Mouse (Mus musculus): Measurements from ENCODE around the gene Gca. TPM values are rescaled to one million over a fixed set of nuclear protein-coding genes. Genes with fewer than 3 reads are reported as not detected.
"Not testable (repeated sequence)": the region's sequence is repeated elsewhere in the genome, so short reads cannot be mapped to it uniquely, and the experiment has no call there.

Gca gene
- polyA plus RNA-seq, 1 experiment from 2014 or later, result 3.9 TPM

DNA sequence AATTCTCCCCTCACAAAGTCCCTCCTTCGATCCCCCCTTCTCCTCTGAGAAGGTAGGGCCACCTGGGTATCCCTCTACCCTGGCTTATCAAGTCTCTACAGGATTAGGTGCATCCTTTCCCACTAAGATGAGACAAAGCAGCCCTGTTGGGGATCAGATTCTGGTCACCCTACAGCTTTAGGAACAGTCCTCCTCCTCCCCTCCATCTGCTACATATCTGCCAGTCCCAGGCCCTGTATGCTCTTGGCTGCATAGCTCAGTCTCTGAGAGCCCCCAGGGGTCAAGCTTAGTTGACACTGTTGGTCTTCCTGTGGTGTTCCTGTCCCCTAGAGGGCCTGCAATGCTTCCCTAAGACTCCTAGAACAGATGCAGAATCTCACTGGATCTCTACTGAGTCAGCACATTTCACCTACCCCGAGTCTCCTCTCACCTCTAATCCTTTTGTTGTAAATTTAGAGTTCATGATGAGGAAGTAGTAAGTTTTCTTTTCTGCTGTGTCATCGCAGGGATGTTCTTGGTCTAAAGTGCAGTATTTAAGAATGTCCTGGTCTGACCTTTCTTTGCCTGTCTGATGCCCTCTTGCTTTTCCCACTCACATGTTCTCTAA lies 21.0 kb downstream of the Gca start:
- H3K4me3 ChIP-seq (ENCODE audit: low read depth, low read length), result no peak overlapping the region

DNA sequence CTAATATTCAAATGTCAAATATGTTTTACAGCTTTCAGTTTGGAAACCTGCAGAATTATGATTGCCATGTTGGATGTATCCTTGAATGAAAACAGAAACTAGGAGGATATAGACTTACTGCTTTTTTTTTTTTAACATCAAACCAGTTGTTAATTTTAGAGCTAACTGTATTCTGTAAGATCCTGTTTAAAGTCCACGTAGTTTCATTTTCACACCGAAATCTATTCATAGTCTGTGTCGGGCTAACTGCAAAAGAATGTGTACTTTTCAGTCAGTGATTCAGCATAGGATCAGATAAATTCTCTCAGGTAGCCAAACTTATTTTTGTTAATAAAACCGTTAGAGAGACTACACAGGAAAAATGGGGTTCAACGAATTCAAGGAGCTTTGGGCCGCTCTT lies 21.8 kb downstream of the Gca start:
- Histone ChIP-seq H3K27me3 (ENCODE audit: control insufficient read depth, insufficient read depth, low read depth, low read length) (no peaks in the 10 kb centered on the region), H3K36me3 (ENCODE audit: control insufficient read depth, insufficient read depth, low read length) (no peaks in the 10 kb centered on the region), H3K4me2 (ENCODE audit: low read length) (no peak overlapping the region), H3K9me3 (replicated peaks; ENCODE audit: control insufficient read depth, low read length, poor library complexity, severe bottlenecking) (no peaks in the 10 kb centered on the region), H3K9ac (ENCODE audit: low read depth, low read length) (no peak overlapping the region), H3K27ac (ENCODE audit: low read length) (no peak overlapping the region), H3K4me1 (ENCODE audit: control insufficient read depth, insufficient read depth, low read length) (no peaks in the 10 kb centered on the region), H3K4me3 (ENCODE audit: low read depth, low read length) (no peak overlapping the region)
- WGBS, result 94% methylated on average over 6 of the region's 6 CpGs
- no peak for ATAC-seq

More for the DNA sequence above, 21.0 kb downstream of the Gca start:
- no peak for ATAC-seq
- Histone ChIP-seq H3K27me3 (ENCODE audit: control insufficient read depth, insufficient read depth, low read depth, low read length) (no peaks in the 10 kb centered on the region), H3K9me3 (replicated peaks; ENCODE audit: control insufficient read depth, low read length, poor library complexity, severe bottlenecking) (no peaks in the 10 kb centered on the region), H3K36me3 (ENCODE audit: control insufficient read depth, insufficient read depth, low read length) (no peaks in the 10 kb centered on the region), H3K27ac (ENCODE audit: low read length) (no peak overlapping the region), H3K9ac (ENCODE audit: low read depth, low read length) (no peak overlapping the region), H3K4me1 (ENCODE audit: control insufficient read depth, insufficient read depth, low read length) (no peaks in the 10 kb centered on the region), H3K4me2 (ENCODE audit: low read length) (no peak overlapping the region)
- 63% methylated on average over 3 of the region's 3 CpGs for WGBS

DNA sequence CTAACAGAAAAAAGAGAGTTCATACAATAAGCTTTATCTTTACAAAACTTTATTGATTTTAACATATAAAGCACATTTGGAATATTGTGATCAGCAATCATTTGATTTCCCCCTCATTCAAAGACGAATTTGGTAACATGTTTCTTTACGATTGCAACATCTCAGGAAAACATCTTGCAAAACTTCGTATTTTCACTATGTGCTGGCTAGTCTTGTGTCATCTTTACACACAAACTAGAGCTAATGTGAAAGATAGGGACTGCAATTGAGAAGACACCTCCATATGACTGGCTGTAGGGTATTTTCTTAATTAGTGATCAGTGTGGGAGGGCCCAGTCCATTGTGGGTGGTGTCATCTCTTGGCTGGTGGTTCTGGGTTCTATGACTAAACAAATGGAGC lies 42.2 kb downstream of the Gca start:
- 0 out of 2 replicates have a peak, but pooled peaks cover 9% of the 10 kb centered on the region for H3K36me3 ChIP-seq (ENCODE audit: control insufficient read depth, insufficient read depth, low read length)
- no peaks in the 10 kb centered on the region for H3K27me3 ChIP-seq (ENCODE audit: control insufficient read depth, insufficient read depth, low read depth, low read length)
- H3K27ac ChIP-seq (ENCODE audit: low read length), result no peak overlapping the region
- no peaks in the 10 kb centered on the region for H3K4me1 ChIP-seq (ENCODE audit: control insufficient read depth, insufficient read depth, low read length)
- H3K9ac ChIP-seq (ENCODE audit: low read depth, low read length), result no peak overlapping the region
- no peak overlapping the region for H3K4me2 ChIP-seq (ENCODE audit: low read length)
- no peak overlapping the region for H3K4me3 ChIP-seq (ENCODE audit: low read depth, low read length)
- no peaks in the 10 kb centered on the region for H3K9me3 ChIP-seq (replicated peaks; ENCODE audit: control insufficient read depth, low read length, poor library complexity, severe bottlenecking)
- WGBS, result 91% methylated on average over 3 of the region's 3 CpGs
- ATAC-seq, result no peak

DNA sequence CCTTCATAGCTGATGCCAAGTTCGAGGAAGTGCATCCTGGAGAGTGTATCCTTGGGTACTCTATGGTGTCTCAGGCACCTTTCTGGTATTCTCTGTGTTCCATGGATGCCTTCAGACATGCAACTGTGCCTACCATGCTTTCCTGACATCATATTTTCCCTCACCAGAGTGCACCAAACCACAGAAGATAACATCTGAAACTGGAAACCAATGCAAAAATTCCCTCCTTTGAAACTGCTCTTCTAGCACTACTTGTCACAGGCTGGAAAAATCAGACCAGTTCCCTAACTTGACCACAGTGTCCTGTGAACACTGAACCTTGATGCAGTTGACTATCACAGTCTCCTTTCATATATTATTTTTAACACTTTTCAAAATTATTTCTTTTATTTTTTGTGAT lies 45.5 kb downstream of the Gca start:
- Histone ChIP-seq H3K4me2 (ENCODE audit: low read length) (no peak overlapping the region), H3K27me3 (ENCODE audit: control insufficient read depth, insufficient read depth, low read depth, low read length) (no peaks in the 10 kb centered on the region), H3K4me3 (ENCODE audit: low read depth, low read length) (no peak overlapping the region), H3K36me3 (ENCODE audit: control insufficient read depth, insufficient read depth, low read length) (0 out of 2 replicates have a peak, but pooled peaks cover 3% of the 10 kb centered on the region), H3K27ac (ENCODE audit: low read length) (no peak overlapping the region), H3K9ac (ENCODE audit: low read depth, low read length) (no peak overlapping the region), H3K9me3 (replicated peaks; ENCODE audit: control insufficient read depth, low read length, poor library complexity, severe bottlenecking) (no peaks in the 10 kb centered on the region), H3K4me1 (ENCODE audit: control insufficient read depth, insufficient read depth, low read length) (no peaks in the 10 kb centered on the region)
- ATAC-seq, result no peak
- 56% methylated on average over 1 of the region's 1 CpGs for WGBS

DNA sequence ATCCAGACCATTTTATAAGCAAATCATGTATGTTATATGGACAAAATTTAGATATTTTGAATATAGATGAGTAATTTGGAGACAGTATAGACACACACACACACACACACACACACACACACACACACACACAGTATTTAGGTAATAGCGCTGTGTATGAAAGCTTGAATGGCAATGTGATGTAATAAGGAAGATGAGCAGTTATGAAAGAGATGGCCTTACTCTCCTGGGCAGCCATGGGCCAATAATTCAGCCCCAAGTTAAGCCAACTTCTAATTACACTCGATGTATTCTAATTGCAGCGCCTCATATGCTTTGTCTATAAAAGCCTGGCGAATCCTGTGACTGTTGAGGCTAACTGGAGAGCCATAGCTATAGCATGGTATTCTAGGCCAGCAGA lies 50.3 kb downstream of the Gca start:
- H3K4me1 ChIP-seq (ENCODE audit: control insufficient read depth, insufficient read depth, low read length); H3K36me3 ChIP-seq (ENCODE audit: control insufficient read depth, insufficient read depth, low read length); ATAC-seq; H3K9ac ChIP-seq (ENCODE audit: low read depth, low read length); H3K4me2 ChIP-seq (ENCODE audit: low read length); H3K27me3 ChIP-seq (ENCODE audit: control insufficient read depth, insufficient read depth, low read depth, low read length); H3K4me3 ChIP-seq (ENCODE audit: low read depth, low read length); H3K9me3 ChIP-seq (replicated peaks; ENCODE audit: control insufficient read depth, low read length, poor library complexity, severe bottlenecking); H3K27ac ChIP-seq (ENCODE audit: low read length): not testable (repeated sequence)
- 99% methylated on average over 4 of the region's 4 CpGs for WGBS

DNA sequence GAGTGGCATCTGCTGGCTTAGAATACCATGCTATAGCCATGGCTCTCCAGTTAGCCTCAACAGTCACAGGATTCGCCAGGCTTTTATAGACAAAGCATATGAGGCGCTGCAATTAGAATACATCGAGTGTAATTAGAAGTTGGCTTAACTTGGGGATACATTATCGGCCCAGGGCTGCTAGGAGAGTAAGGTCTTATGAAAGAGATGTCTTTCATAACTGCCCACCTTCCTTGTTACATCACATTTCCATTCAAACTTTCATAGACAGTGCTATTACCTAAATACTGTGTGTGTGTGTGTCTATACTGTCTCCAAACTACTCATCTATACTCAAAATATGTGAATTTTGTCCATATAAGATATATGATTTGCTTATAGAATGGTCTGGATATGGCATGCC lies 51.2 kb downstream of the Gca start:
- Histone ChIP-seq H3K4me1 (ENCODE audit: control insufficient read depth, insufficient read depth, low read length) (peaks cover 2% of the 10 kb centered on the region; the same call in 1 of the 2 replicates), H3K4me3 (ENCODE audit: low read depth, low read length) (no peak overlapping the region), H3K9me3 (replicated peaks; ENCODE audit: control insufficient read depth, low read length, poor library complexity, severe bottlenecking) (no peaks in the 10 kb centered on the region), H3K27ac (ENCODE audit: low read length) (no peak overlapping the region), H3K27me3 (ENCODE audit: control insufficient read depth, insufficient read depth, low read depth, low read length) (no peaks in the 10 kb centered on the region), H3K4me2 (ENCODE audit: low read length) (no peak overlapping the region), H3K36me3 (ENCODE audit: control insufficient read depth, insufficient read depth, low read length) (0 out of 2 replicates have a peak, but pooled peaks cover 3% of the 10 kb centered on the region), H3K9ac (ENCODE audit: low read depth, low read length) (no peak overlapping the region)
- no peak for ATAC-seq
- WGBS, result 88% methylated on average over 4 of the region's 4 CpGs

DNA sequence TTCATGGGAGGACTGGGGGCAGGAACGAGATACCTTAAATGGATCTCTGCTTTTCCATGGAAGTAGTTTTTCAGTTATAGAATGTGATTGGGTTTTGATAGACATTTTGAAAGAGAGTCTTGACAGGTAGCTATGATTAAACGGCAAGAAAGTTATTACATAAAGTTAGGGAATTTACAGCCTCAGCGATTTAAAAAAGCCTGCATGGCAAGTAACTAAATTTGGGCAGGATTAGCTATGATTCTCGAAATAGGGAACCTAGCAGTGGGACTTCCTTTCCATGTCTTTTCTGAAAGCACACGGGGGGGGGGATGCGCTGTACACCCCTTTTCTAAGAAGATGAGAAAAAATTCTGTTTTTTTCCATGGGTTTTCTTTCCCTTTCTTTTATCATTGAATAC lies 53.2 kb downstream of the Gca start:
- Histone ChIP-seq H3K4me2 (ENCODE audit: low read length) (no peak overlapping the region), H3K36me3 (ENCODE audit: control insufficient read depth, insufficient read depth, low read length) (peaks cover 4% of the 10 kb centered on the region; the same call in 1 of the 2 replicates), H3K4me3 (ENCODE audit: low read depth, low read length) (no peak overlapping the region), H3K27ac (ENCODE audit: low read length) (no peak overlapping the region), H3K27me3 (ENCODE audit: control insufficient read depth, insufficient read depth, low read depth, low read length) (no peaks in the 10 kb centered on the region), H3K4me1 (ENCODE audit: control insufficient read depth, insufficient read depth, low read length) (peaks cover 2% of the 10 kb centered on the region; the same call in 1 of the 2 replicates), H3K9me3 (replicated peaks; ENCODE audit: control insufficient read depth, low read length, poor library complexity, severe bottlenecking) (no peaks in the 10 kb centered on the region), H3K9ac (ENCODE audit: low read depth, low read length) (no peak overlapping the region)
- ATAC-seq, result no peak
- WGBS, result 85% methylated on average over 6 of the region's 6 CpGs

DNA sequence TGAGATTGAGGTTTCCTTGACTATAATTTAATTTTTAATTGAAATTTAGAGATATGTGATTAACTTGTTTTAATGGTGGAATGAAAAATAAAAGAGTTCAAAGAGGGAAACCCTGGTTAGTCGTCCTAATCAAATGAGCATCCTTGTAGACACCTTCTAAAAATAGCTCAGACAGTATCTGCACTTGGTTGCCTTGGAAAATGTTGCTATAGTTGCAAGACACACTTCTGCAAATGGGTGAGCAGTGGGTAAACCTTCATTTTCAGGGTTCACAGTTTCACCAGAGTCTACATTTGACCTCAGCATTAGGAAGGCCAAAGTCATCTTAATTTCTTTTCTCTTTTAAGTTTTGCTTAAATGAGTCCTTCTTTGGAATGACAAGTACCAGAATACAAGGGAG lies 54.3 kb downstream of the Gca start:
- Histone ChIP-seq H3K4me3 (ENCODE audit: low read depth, low read length) (no peak overlapping the region), H3K4me2 (ENCODE audit: low read length) (no peak overlapping the region), H3K27ac (ENCODE audit: low read length) (no peak overlapping the region), H3K9ac (ENCODE audit: low read depth, low read length) (no peak overlapping the region), H3K36me3 (ENCODE audit: control insufficient read depth, insufficient read depth, low read length) (peaks cover 4% of the 10 kb centered on the region; the same call in 1 of the 2 replicates), H3K27me3 (ENCODE audit: control insufficient read depth, insufficient read depth, low read depth, low read length) (no peaks in the 10 kb centered on the region), H3K9me3 (replicated peaks; ENCODE audit: control insufficient read depth, low read length, poor library complexity, severe bottlenecking) (no peaks in the 10 kb centered on the region), H3K4me1 (ENCODE audit: control insufficient read depth, insufficient read depth, low read length) (peaks cover 2% of the 10 kb centered on the region; the same call in 1 of the 2 replicates)
- 24% methylated on average over 1 of the region's 1 CpGs for WGBS
- peak; percentile 85 for ATAC-seq

DNA sequence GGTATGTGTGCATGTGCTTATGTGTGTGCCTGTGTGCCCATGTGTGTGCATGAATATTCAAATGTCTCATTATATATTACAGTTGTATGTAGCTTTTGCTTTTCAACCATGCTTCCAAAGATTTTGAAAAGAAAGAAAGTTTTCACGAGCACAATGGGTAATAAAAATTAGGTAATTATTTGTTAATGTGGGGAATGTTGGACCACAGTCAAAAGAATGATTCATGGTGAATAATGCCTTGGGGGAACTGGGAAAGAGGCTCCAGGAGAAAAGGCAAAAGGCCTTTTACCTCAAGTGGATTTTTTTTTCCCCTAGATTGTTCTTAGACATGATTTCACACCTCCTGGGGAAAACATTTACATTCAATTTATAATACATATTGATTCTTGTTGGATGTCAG lies 61.9 kb downstream of the Gca start:
- no peak overlapping the region for H3K27ac ChIP-seq (ENCODE audit: low read length)
- no peak for ATAC-seq
- no peak overlapping the region for H3K4me2 ChIP-seq (ENCODE audit: low read length)
- H3K4me1 ChIP-seq (ENCODE audit: control insufficient read depth, insufficient read depth, low read length), result no peaks in the 10 kb centered on the region
- H3K9me3 ChIP-seq (replicated peaks; ENCODE audit: control insufficient read depth, low read length, poor library complexity, severe bottlenecking), result no peaks in the 10 kb centered on the region
- peaks cover under 1% of the 10 kb centered on the region; the same call in 1 of the 2 replicates for H3K36me3 ChIP-seq (ENCODE audit: control insufficient read depth, insufficient read depth, low read length)
- 57% methylated on average over 1 of the region's 1 CpGs for WGBS
- H3K27me3 ChIP-seq (ENCODE audit: control insufficient read depth, insufficient read depth, low read depth, low read length), result no peaks in the 10 kb centered on the region
- no peak overlapping the region for H3K4me3 ChIP-seq (ENCODE audit: low read depth, low read length)
- no peak overlapping the region for H3K9ac ChIP-seq (ENCODE audit: low read depth, low read length)
